Mouse (Mus musculus): ENCODE data around the gene Carmil1. TPM values are rescaled to one million over a fixed set of nuclear protein-coding genes. Genes with fewer than 3 reads are reported as not detected.
A peak's percentile ranks its signal among the peaks of the same experiment; 100 is the strongest.

The Carmil1 gene
- total RNA-seq (2014; fragmentation: Nextera tagmentation) (3.6 and 4.5 TPM in 2 replicates), total RNA-seq (2017) (1.5 and 11.0 TPM in 2 replicates)

- peak; percentile 85 for ATAC-seq (replicated peaks; ENCODE audit: poor library complexity, severe bottlenecking)
These were observed at the start of gene Carmil1 for GRCm38 (mm10) chr13:24280439-24281431. Gene Carmil1, minus strand, starts transcription at chr13:24280795.

- ATAC-seq (replicated peaks; ENCODE audit: poor library complexity, severe bottlenecking), result no peak
These were observed 49.5 kb upstream of the Carmil1 start for GRCm38 (mm10) chr13:24330128-24330527.

- no peak for ATAC-seq (replicated peaks; ENCODE audit: poor library complexity, severe bottlenecking)
These were observed 47.6 kb upstream of the Carmil1 start for GRCm38 (mm10) chr13:24328036-24328817.

GRCm38 (mm10) chr13:24327201-24327600 is 46.6 kb upstream of the Carmil1 start, which contains the start of gene Cmah:
Gene Cmah, plus strand, starts transcription at chr13:24327404.
- no peak for ATAC-seq (replicated peaks; ENCODE audit: poor library complexity, severe bottlenecking)

GRCm38 (mm10) chr13:24321313-24321712 is 40.7 kb upstream of the Carmil1 start:
- no peak for ATAC-seq (replicated peaks; ENCODE audit: poor library complexity, severe bottlenecking)

GRCm38 (mm10) chr13:24318618-24319017 is 38.0 kb upstream of the Carmil1 start:
- ATAC-seq (replicated peaks; ENCODE audit: poor library complexity, severe bottlenecking), result peak; percentile 48

- no peak for ATAC-seq (replicated peaks; ENCODE audit: poor library complexity, severe bottlenecking)
These were observed 36.0 kb upstream of the Carmil1 start for GRCm38 (mm10) chr13:24316563-24316962.

GRCm38 (mm10) chr13:24311011-24311940 is 30.7 kb upstream of the Carmil1 start:
- no peak for ATAC-seq (replicated peaks; ENCODE audit: poor library complexity, severe bottlenecking)

- ATAC-seq (replicated peaks; ENCODE audit: poor library complexity, severe bottlenecking), result no peak
These were observed 25.7 kb upstream of the Carmil1 start for GRCm38 (mm10) chr13:24306248-24306647.

- ATAC-seq (replicated peaks; ENCODE audit: poor library complexity, severe bottlenecking), result no peak
These were observed 24.9 kb upstream of the Carmil1 start for GRCm38 (mm10) chr13:24305486-24305885.

GRCm38 (mm10) chr13:24297252-24297651 is 16.7 kb upstream of the Carmil1 start:
- ATAC-seq (replicated peaks; ENCODE audit: poor library complexity, severe bottlenecking), result peak; percentile 65; the same call in 1 of the 2 replicates

GRCm38 (mm10) chr13:24287381-24287780 is 6.8 kb upstream of the Carmil1 start:
- no peak for ATAC-seq (replicated peaks; ENCODE audit: poor library complexity, severe bottlenecking)

GRCm38 (mm10) chr13:24279762-24280438 is 695 bp downstream of the Carmil1 start:
- no peak for ATAC-seq (replicated peaks; ENCODE audit: poor library complexity, severe bottlenecking)

- ATAC-seq (replicated peaks; ENCODE audit: poor library complexity, severe bottlenecking), result no peak
These were observed 1.2 kb downstream of the Carmil1 start for GRCm38 (mm10) chr13:24279407-24279761.

GRCm38 (mm10) chr13:24272740-24273377 is 7.7 kb downstream of the Carmil1 start:
- ATAC-seq (replicated peaks; ENCODE audit: poor library complexity, severe bottlenecking), result no peak

- ATAC-seq (replicated peaks; ENCODE audit: poor library complexity, severe bottlenecking), result no peak
These were observed 11.5 kb downstream of the Carmil1 start for GRCm38 (mm10) chr13:24269100-24269465.

- no peak for ATAC-seq (replicated peaks; ENCODE audit: poor library complexity, severe bottlenecking)
These were observed 12.1 kb downstream of the Carmil1 start for GRCm38 (mm10) chr13:24268355-24269099.

GRCm38 (mm10) chr13:24264760-24265159 is 15.8 kb downstream of the Carmil1 start:
- no peak for ATAC-seq (replicated peaks; ENCODE audit: poor library complexity, severe bottlenecking)
